Mouse (Mus musculus) lung, postnatal 25 days (tissue): Measurements from ENCODE around the gene Siglech.
"Not testable (repeated sequence)": the region's sequence is repeated elsewhere in the genome, so short reads cannot be mapped to it uniquely, and the experiment has no call there.

Source experiments
- DNase-seq: peaks from one replicate; pipeline ENCODE4 v3.0.0; 2022; ENCODE audit warnings: low spot score

The Siglech gene

GRCm38 (mm10) chr7:55767926-55768325 is at the start of gene Siglech:
Siglech (plus strand) TSS chr7:55768178.
- DNase-seq, result no peak

- DNase-seq, result no peak
Measured at GRCm38 (mm10) chr7:55722673-55723072, 45.3 kb upstream of the Siglech start.

- no peak for DNase-seq
Measured at GRCm38 (mm10) chr7:55728903-55729302, 39.1 kb upstream of the Siglech start.

- no peak for DNase-seq
Measured at GRCm38 (mm10) chr7:55734483-55734882, 33.5 kb upstream of the Siglech start.

GRCm38 (mm10) chr7:55737125-55737912 is 30.7 kb upstream of the Siglech start:
- DNase-seq, result no peak

- DNase-seq, result no peak
Measured at GRCm38 (mm10) chr7:55743614-55744267, 24.2 kb upstream of the Siglech start.

GRCm38 (mm10) chr7:55744566-55745220 is 23.3 kb upstream of the Siglech start:
- no peak for DNase-seq

GRCm38 (mm10) chr7:55750841-55751240 is 17.1 kb upstream of the Siglech start:
- DNase-seq, result no peak

- DNase-seq, result no peak
Measured at GRCm38 (mm10) chr7:55759346-55759745, 8.6 kb upstream of the Siglech start.

GRCm38 (mm10) chr7:55780011-55780410 is 12.0 kb downstream of the Siglech start:
- no peak for DNase-seq

GRCm38 (mm10) chr7:55782493-55782892 is 14.5 kb downstream of the Siglech start:
- DNase-seq, result no peak

GRCm38 (mm10) chr7:55784580-55784979 is 16.6 kb downstream of the Siglech start:
- peak; percentile 38 for DNase-seq

GRCm38 (mm10) chr7:55790586-55790985 is 22.6 kb downstream of the Siglech start:
- not testable (repeated sequence) for DNase-seq

GRCm38 (mm10) chr7:55792280-55792679 is 24.3 kb downstream of the Siglech start:
- DNase-seq, result no peak

GRCm38 (mm10) chr7:55793236-55793951 is 25.4 kb downstream of the Siglech start:
- DNase-seq, result no peak

- peak; percentile 98 for DNase-seq
Measured at GRCm38 (mm10) chr7:55793952-55794603, 26.1 kb downstream of the Siglech start, which contains the start of gene Tubgcp5. Tubgcp5 (plus strand) TSS chr7:55794154.

GRCm38 (mm10) chr7:55799981-55800380 is 32.0 kb downstream of the Siglech start:
- DNase-seq, result no peak

GRCm38 (mm10) chr7:55809967-55810366 is 42.0 kb downstream of the Siglech start:
- no peak for DNase-seq

- DNase-seq, result no peak
Measured at GRCm38 (mm10) chr7:55824468-55824867, 56.5 kb downstream of the Siglech start.

GRCm38 (mm10) chr7:55827551-55827950 is 59.6 kb downstream of the Siglech start:
- no peak for DNase-seq
